Mouse (Mus musculus) spleen, postnatal 10 days (tissue): ENCODE results near the gene Sgpl1.

Experiments used
- DNase-seq, 2 experiments: peaks; one replicate each; pipeline ENCODE4 v3.0.0; 2021 to 2022; ENCODE audit warnings: low spot score in 2 of 2

Gene Sgpl1

DNA sequence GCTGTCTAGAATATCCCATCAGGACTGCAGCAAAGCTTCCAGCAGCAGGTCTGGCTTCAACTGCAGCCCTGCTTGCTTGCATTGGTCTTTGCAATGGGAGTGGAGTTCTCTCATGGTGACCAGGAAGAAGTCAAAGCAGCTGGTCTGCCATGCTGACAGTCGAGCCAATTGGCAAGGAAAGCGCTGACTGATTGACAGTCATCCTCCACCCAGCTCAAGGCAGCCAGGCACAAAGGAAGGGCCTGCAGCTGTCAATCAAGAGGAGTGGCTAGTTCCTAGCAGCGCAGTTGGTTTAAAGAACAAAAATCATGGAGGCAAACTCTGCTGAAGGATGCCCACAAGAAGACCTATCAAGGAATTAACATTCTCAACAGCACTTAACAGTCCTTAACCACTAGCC lies 61.0 kb downstream of the Sgpl1 start:
- DNase-seq, result no peak

- DNase-seq, result no peak
Measured at GRCm38 (mm10) chr10:61085364-61085763, 62.1 kb downstream of the Sgpl1 start.

DNA sequence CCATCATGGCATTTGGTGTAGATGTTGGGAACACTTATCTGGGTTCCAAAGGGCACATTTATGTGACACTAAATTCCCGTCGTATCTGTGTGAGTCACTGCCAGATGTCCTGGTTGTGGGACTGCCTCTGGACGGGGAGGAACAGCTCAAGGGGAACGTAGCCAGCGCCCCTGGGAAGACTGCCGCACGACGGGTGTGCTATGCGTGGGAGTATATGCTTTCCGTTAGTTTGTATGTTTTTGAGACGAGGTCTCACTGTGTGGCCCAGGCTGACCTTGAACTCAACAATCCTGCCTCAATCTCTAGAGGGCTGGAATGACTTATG lies 66.6 kb downstream of the Sgpl1 start:
- DNase-seq, result no peak

DNA sequence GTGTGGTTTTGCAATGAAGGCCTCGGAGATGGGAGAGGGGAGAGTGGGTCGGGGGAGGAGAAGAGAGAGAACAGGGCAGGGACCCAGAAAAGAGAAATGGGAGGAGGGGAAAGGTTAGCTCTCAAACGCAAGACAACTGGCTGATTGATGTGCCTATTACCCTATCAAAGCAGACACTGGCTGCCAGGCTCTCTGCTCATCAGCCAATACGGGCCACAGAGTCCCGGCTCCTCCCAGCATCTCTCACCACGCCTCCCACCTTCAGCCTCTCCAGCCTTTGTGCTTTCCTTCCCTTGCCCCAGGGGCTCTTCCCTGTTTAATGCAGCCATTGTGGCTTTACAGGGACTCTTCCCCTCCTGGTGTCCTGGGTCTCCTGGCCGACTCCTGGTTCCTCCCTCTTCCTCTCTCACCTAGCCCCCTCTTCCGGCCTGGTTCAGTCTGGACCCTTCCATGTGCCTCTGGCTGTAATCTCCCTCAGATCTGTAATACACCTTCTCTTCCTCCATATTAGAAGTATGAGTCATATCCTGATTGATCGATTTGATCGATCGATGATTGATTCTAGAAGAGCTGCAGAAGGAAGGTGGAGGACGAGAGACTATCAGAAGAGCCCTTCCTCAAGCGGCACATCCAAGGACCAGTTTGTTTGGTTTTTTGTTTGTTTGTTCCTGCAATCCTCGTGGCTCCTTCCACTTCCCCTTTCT lies 67.1 kb downstream of the Sgpl1 start:
- peak in 1 of 2 experiments; percentile 58 for DNase-seq

- no peak for DNase-seq
Measured at GRCm38 (mm10) chr10:61075607-61076006, 71.9 kb downstream of the Sgpl1 start.

- DNase-seq, result no peak
Measured at GRCm38 (mm10) chr10:61074643-61075042, 72.9 kb downstream of the Sgpl1 start.

DNA sequence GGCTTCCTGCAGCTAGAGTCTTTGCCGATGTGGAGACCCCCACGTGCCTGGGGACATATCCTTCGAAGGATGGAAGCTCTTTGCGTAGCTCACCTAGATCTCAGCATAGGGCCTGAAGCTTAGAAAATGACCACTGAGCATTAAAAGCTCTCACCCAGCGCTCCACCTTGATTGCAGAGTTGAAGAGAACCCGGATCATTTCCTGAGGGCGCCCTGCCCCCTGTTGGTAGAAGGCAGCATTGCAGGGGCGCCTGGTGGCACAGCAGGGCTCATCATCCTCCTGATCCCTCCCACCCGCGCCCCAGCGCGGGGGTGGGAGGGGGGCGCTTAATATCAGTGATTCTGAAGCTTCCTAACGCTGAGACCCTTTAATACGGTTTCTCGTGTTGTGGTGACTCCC lies 75.2 kb downstream of the Sgpl1 start:
- DNase-seq, result peak; percentile 49 to 67

DNA sequence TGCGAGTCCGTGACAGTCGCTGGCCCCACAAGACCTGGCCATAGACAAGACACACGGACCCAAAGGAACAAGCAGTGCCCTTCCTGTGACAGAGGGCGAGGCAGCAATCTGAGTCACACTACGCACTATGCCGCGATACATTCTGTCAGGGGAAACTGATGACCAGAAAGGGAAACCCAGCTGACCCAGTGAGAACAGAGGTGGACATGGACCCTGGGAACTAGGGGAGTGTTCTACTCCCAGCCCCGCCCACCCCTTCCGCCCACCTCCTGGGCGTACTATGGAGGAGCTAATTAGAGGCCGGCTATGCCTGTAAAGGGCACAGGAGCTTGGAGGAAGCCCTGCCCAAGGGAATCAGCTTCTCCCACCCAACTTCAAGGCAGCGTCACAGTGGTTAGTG lies 78.3 kb downstream of the Sgpl1 start:
- no peak for DNase-seq

DNA sequence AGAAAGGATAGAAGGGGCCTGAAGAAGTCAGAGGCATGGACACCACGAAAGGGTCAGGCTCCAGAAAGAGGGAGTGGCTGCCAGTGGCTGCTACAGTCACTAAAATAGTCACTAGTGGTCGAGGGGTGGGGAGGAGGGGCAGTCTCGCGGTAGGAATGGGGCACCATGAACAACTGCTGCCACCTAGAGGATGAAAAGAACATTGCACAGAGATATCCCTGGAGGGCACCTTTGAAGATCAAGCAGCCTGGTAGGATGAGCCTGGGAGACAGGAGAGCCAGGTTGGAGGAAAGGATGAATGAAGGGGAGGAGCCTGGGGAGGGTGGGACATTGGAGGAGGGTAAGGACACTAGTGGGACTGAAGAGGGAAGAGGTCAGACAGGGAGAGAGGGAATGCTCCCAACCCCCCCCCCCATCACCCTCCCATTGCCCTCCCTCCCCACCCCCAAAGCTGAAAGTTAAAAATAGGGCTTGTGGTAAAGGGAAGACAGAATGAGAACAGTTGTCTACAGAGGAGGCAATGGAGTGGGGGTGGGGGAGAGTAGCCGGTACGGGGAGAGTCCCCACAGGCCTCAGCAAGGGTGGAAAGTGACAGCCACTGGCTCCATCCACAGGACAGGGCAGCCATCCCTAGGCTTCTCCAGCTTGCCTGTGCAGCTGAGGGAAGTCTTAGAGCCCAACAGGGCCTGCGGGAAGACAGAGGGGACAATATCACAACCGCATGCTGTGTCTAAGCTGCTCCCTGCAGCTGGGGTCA lies 78.9 kb downstream of the Sgpl1 start:
- DNase-seq, result peak in 1 of 2 experiments; percentile 51

- DNase-seq, result no peak
Measured at GRCm38 (mm10) chr10:61065287-61066005, 82.1 kb downstream of the Sgpl1 start.

GRCm38 (mm10) chr10:61064635-61065034 lies 82.9 kb downstream of the Sgpl1 start:
- DNase-seq, result peak in 1 of 2 experiments; percentile 41

- no peak for DNase-seq
Measured at GRCm38 (mm10) chr10:61063271-61063864, 84.1 kb downstream of the Sgpl1 start.

GRCm38 (mm10) chr10:61059543-61060110 lies 87.9 kb downstream of the Sgpl1 start:
- DNase-seq, result no peak

DNA sequence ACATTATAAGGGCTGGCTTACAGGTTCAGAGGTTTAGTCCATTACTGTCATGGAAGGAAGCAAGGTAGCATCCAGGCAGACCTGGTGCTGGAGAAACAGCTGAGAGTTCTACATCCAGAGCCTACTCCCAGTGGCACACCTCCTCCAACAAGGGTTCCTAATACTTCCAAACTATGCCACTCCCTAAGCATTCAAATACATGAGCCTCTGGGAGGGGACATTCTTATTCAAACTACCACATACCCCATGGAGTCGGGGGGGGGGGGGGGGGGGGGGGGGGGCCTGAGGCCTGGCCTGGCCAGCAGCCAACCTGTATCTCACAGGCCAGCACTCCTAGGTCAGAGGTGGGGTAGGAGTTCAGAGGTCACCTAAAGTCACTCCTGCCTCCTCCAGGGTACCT lies 88.4 kb downstream of the Sgpl1 start:
- DNase-seq, result no peak

DNA sequence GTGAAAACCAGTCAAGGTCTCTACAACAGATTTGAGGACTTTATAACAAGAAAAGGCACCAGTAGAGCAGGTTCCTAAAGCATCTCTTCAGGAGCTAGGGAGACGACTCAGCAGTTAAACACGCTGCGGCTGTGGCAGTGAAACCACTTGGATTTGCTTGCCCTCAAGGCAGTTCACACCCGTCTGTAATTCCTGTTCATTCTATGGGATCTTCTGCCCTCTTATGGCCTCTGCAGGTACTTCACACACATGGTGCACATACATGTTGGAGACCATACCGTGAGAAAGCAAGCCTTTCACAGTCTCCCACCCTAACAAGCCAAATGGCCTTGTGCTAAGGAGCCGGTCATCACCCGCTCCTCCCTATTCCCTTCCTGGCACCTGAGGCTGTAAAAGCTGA lies 90.8 kb downstream of the Sgpl1 start:
- DNase-seq, result no peak

DNA sequence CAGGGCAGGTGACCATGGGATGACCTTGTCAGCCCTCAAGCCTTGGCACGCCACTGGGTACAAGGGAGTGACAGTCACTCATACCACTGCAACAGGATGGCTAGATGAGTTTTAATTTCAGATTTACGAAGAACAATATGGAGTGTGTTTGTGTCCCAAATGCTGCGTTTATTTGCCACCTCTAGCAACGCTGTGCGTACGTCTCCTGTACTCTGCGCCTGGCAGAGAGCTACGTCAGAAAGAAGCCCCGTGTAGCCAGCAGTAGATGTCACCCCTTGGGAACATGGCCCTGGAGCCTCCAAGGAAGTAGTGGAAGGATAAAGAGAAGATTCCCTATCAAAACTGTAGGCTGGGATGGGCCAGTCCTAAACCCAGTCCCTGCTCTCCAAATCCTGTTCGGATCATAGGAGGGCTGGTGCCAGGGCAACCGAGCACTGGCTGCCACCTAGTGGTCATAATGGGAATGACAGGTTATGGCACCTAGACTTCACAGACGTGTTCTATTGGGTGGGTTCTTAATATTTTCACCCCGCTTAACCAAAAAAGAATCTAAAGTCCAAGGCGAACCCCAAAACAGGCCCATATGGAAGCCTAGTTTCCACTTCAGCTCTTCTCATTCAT lies 95.4 kb downstream of the Sgpl1 start:
- DNase-seq, result peak; percentile 52 to 73
